Mouse (Mus musculus): ENCODE data around the gene Traf3ip3.

- no peak for TF ChIP-seq CTCF (IDR thresholded peaks at IDR 0.05; ENCODE audit: low read depth, low read length)
- TF ChIP-seq GATA1 (IDR thresholded peaks at IDR 0.05; ENCODE audit: borderline replicate concordance, low read length): no peak
- TF ChIP-seq TAL1 (conservative IDR thresholded peaks at IDR 0.05; ENCODE audit: low read depth, low read length): no peak
- TF ChIP-seq POLR2AphosphoS5 (IDR thresholded peaks at IDR 0.05; ENCODE audit: insufficient replicate concordance, low read depth, low read length): no peak
These were observed 692 bp downstream of the Traf3ip3 start for GRCm38 (mm10) chr1:193200640-193201382.

Data from G1E (cell line).